ENCODE assay signal across 8 mouse cellular contexts in the genomic region with DNA sequence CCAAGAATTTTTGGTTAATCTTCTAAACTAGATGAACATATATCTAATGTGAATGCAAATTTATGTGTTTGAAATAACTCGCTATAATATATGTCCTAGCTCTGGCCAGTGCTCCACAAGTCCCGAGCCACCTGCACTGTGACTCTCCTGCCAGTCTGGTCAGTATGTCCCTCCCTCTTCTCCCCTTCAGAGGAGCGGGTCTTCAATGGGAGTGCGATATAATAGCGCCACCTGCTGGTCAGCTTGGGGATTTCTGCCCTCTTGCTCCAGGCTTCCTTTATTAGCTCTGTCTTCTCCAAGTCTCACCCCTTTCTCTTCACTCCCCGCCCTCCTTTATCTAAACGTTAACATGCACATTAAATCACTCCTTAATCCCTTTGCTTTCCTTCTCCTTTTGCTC. TPM values are rescaled to one million over a fixed set of nuclear protein-coding genes. Genes with fewer than 3 reads are reported as not detected.
DNase-seq lines count a peak whose midpoint lies in the region; ATAC-seq and TF ChIP-seq lines count a peak whose summit lies in the region.

No protein-coding gene starts in this region.

- no peak overlapping the region for H3K4me3 ChIP-seq in CH12.LX (replicated peaks in 1 of 3; ENCODE audit: low read depth in 2 of 3, low read length in 2 of 3, poor library complexity in 1 of 3)
- no peak overlapping the region for H3K4me3 ChIP-seq in forebrain, embryonic 11.5 days (ENCODE audit: low read depth, low read length)
- H3K4me3 ChIP-seq in lung, adult 2 months (replicated peaks; ENCODE audit: extremely low read depth, low read depth, low read length): no peak overlapping the region
- H3K4me3 ChIP-seq in olfactory bulb, adult 2 months (ENCODE audit: insufficient read depth, low read depth, low read length): no peak overlapping the region

- intact Hi-C loops in heart, postnatal 25 days (cut with DNase I): loop anchor here (1.0 to 5.0 kb wide), 3 partner anchors 51 to 121 kb away; a partner anchor contains a TSS

- TF ChIP-seq CTCF in CH12.LX (conservative IDR thresholded peaks at IDR 0.05 in 1 of 2, IDR thresholded peaks at IDR 0.05 in 1 of 2; ENCODE audit: low read depth in 2 of 2, low read length in 2 of 2): peak; percentile 98
- peak; percentile 99 for TF ChIP-seq CTCF in lung, adult 2 months (IDR thresholded peaks at IDR 0.05; ENCODE audit: insufficient read depth, low read length)
- peak; percentile 75 for TF ChIP-seq CTCF in olfactory bulb, adult 2 months (IDR thresholded peaks at IDR 0.05; ENCODE audit: insufficient read depth, low read depth, low read length)

- in situ Hi-C loops in CH12.LX (cut with MboI; ENCODE audit: low pct_ligation_motif_present, low pct_unique_long_range_greater_than_20kb, low sequenced_read_pairs): loop anchor here (5.0 to 10.0 kb wide), 2 partner anchors 111 to 266 kb away; no protein-coding TSS in a partner anchor

- peak overlapping the region; percentile 23; the same call in 1 of the 2 replicates for H3K9ac ChIP-seq in CH12.LX (ENCODE audit: insufficient read depth, low read depth)
- no peak overlapping the region for H3K9ac ChIP-seq in forebrain, embryonic 11.5 days (ENCODE audit: low read length)

- H3K4me2 ChIP-seq in CH12.LX (ENCODE audit: insufficient read depth, low read depth, poor library complexity, severe bottlenecking): 0 out of 2 replicates have a peak overlapping the region, but pooled peaks have one; percentile 14
- no peak overlapping the region for H3K4me2 ChIP-seq in forebrain, embryonic 11.5 days (ENCODE audit: low read depth, low read length, severe bottlenecking)

- TF ChIP-seq EP300 in CH12.LX (IDR thresholded peaks at IDR 0.05; ENCODE audit: low read length): no peak

- H3K4me1 ChIP-seq in CH12.LX (ENCODE audit: control insufficient read depth in 1 of 2, insufficient read depth in 2 of 2): peaks cover 13 to 35% of the 10 kb centered on the region in 2 experiments
- 0 out of 2 replicates have a peak, but pooled peaks cover 1% of the 10 kb centered on the region for H3K4me1 ChIP-seq in forebrain, embryonic 11.5 days (replicated peaks; ENCODE audit: control insufficient read depth, insufficient read depth, low read length)
- H3K4me1 ChIP-seq in lung, adult 2 months (ENCODE audit: control insufficient read depth, insufficient read depth, low read length): no peaks in the 10 kb centered on the region
- H3K4me1 ChIP-seq in olfactory bulb, adult 2 months (ENCODE audit: control insufficient read depth, insufficient read depth, low read length): no peaks in the 10 kb centered on the region

- 2% methylated on average over 7 of the region's 7 CpGs for WGBS in forebrain, embryonic 11.5 days
- under 1% methylated on average over 7 of the region's 7 CpGs for WGBS in large intestine, adult 2 months
- 2% methylated on average over 7 of the region's 7 CpGs for WGBS in lung, adult 2 months
- WGBS in olfactory bulb, adult 2 months: 3% methylated on average over 7 of the region's 7 CpGs

- no peaks in the 10 kb centered on the region for H3K36me3 ChIP-seq in CH12.LX (replicated peaks in 1 of 2; ENCODE audit: control insufficient read depth in 1 of 2, insufficient read depth in 1 of 2, low read length in 1 of 2)
- H3K36me3 ChIP-seq in forebrain, embryonic 11.5 days (ENCODE audit: control insufficient read depth, insufficient read depth, low read length): no peaks in the 10 kb centered on the region

- H3K9me3 ChIP-seq in CH12.LX (replicated peaks; ENCODE audit: low read length): no peaks in the 10 kb centered on the region
- H3K9me3 ChIP-seq in forebrain, embryonic 11.5 days (ENCODE audit: control insufficient read depth, low read length): no peaks in the 10 kb centered on the region

- TF ChIP-seq POLR2A in CH12.LX (IDR thresholded peaks at IDR 0.05; ENCODE audit: low read depth, low read length): no peak
- no peak for TF ChIP-seq POLR2A in lung, adult 2 months (IDR thresholded peaks at IDR 0.05; ENCODE audit: borderline replicate concordance, extremely low read depth, low read depth, low read length)
- no peak for TF ChIP-seq POLR2A in olfactory bulb, adult 2 months (IDR thresholded peaks at IDR 0.05; ENCODE audit: insufficient read depth, low read depth, low read length)

- no peaks in the 10 kb centered on the region for H3K79me2 ChIP-seq in CH12.LX (replicated peaks; ENCODE audit: control insufficient read depth, extremely low read depth, insufficient read depth, poor library complexity, severe bottlenecking)

- peak; percentile 81 for ATAC-seq in forebrain, embryonic 11.5 days (replicated peaks; ENCODE audit: low FRiP score)

- H3K27me3 ChIP-seq in CH12.LX (replicated peaks): no peaks in the 10 kb centered on the region
- H3K27me3 ChIP-seq in forebrain, embryonic 11.5 days (ENCODE audit: control insufficient read depth, insufficient read depth, low read length): no peaks in the 10 kb centered on the region

- dilution Hi-C loops in CH12.LX (cut with MboI; ENCODE audit: extremely low pct_ligation_motif_present, extremely low pct_unique_long_range_greater_than_20kb, low sequenced_read_pairs): no loop called here

- H3K27ac ChIP-seq in CH12.LX (ENCODE audit: insufficient read depth, low read depth): no peak overlapping the region
- H3K27ac ChIP-seq in forebrain, embryonic 11.5 days (ENCODE audit: low read depth, low read length): no peak overlapping the region
- no peak overlapping the region for H3K27ac ChIP-seq in olfactory bulb, adult 2 months (ENCODE audit: insufficient read depth, low read depth, low read length)

- peak; percentile 80 for DNase-seq in CH12.LX (ENCODE audit: extremely low read depth)
- peak; percentile 22 for DNase-seq in brain, embryonic 18.5 days (ENCODE audit: low read depth, low spot score)
- DNase-seq in forebrain, embryonic 11.5 days (ENCODE audit: low spot score): peak; percentile 92
- DNase-seq in heart, postnatal 25 days (ENCODE audit: low spot score): peak; percentile 48
- peak; percentile 11 for DNase-seq in large intestine, adult 2 months (ENCODE audit: low read depth, low spot score)
- peak; percentile 80 for DNase-seq in lung, adult 2 months
- peak; percentile 34 to 49 for DNase-seq in thymus, adult 18-20 months

- TF ChIP-seq RAD21 in CH12.LX (IDR thresholded peaks at IDR 0.05; ENCODE audit: low read depth, low read length): peak; percentile 97

TF ChIP-seq in CH12.LX, 34 proteins besides CTCF, POLR2A, EP300 and RAD21:
- TF ChIP-seq IRF4 (IDR thresholded peaks at IDR 0.05; ENCODE audit: low read depth, low read length): peak; percentile 60
- 0 out of 2 replicates have a peak, but pooled peaks have one; percentile 39 for TF ChIP-seq JUND (conservative IDR thresholded peaks at IDR 0.05; ENCODE audit: low read depth, low read length)
- no peak; the same call in 1 of the 2 replicates for TF ChIP-seq MEF2A (IDR thresholded peaks at IDR 0.05; ENCODE audit: borderline replicate concordance, low read depth, low read length)
- TF ChIP-seq MAZ (IDR thresholded peaks at IDR 0.05; ENCODE audit: low read depth, low read length): no peak
- TF ChIP-seq ZMIZ1 (IDR thresholded peaks at IDR 0.05; ENCODE audit: low read depth, low read length): no peak
- no peak for TF ChIP-seq USF1 (IDR thresholded peaks at IDR 0.05; ENCODE audit: low read depth, low read length)
- TF ChIP-seq SMC3 (IDR thresholded peaks at IDR 0.05; ENCODE audit: low read depth, low read length): peak; percentile 97
- TF ChIP-seq CHD2 (IDR thresholded peaks at IDR 0.05; ENCODE audit: low read length): no peak
- peak; percentile 34; the same call in 1 of the 2 replicates for TF ChIP-seq NELFE (IDR thresholded peaks at IDR 0.05; ENCODE audit: low read depth, low read length)
- TF ChIP-seq NRF1 (IDR thresholded peaks at IDR 0.05; ENCODE audit: low read depth, low read length): 0 out of 2 replicates have a peak, but pooled peaks have one; percentile 21
- TF ChIP-seq ZKSCAN1 (IDR thresholded peaks at IDR 0.05; ENCODE audit: borderline replicate concordance, low read depth, low read length): no peak
- peak; percentile 31; the same call in 1 of the 2 replicates for TF ChIP-seq BHLHE40 (IDR thresholded peaks at IDR 0.05; ENCODE audit: low read depth, low read length)
- no peak for TF ChIP-seq E2F4 (IDR thresholded peaks at IDR 0.05; ENCODE audit: insufficient replicate concordance, low read depth, low read length)
- no peak for TF ChIP-seq GABPA (IDR thresholded peaks at IDR 0.05; ENCODE audit: insufficient replicate concordance, low read depth, low read length)
- peak; percentile 88 for TF ChIP-seq ZC3H11A (IDR thresholded peaks at IDR 0.05; ENCODE audit: low read depth, low read length)

RNA-seq across cellular contexts. Expression of a gene that starts 51.6 kb away (rescaled TPM):
- total RNA-seq in CH12.LX (2012; rRNA removed): 86.1 and 97.2 TPM in 2 replicates
- 157 and 180 TPM in 2 replicates for total RNA-seq in CH12.LX (2014; rRNA removed)
- 121 and 125 TPM in 2 replicates for polyA plus RNA-seq in CH12.LX (2012; ENCODE audit: insufficient read length, low read depth)
- polyA plus RNA-seq in forebrain, embryonic 11.5 days (2014; fragmentation: Nextera tagmentation; extraction: Ambion mirVana): 192 and 209 TPM in 2 replicates
- 10 to 100 TPM; 91.6 to 92.5 TPM for total RNA-seq in heart, postnatal 25 days (2021)
- 3.5 and 3.9 TPM in 2 replicates for polyA plus RNA-seq in large intestine, adult 2 months (2012; rRNA removed)
- 22.0 and 41.7 TPM in 2 replicates for polyA plus RNA-seq in lung, adult 2 months (2012; rRNA removed)
- 148 TPM in 1 of 2 replicates, not detected in the other for polyA plus RNA-seq in olfactory bulb, adult 2 months (2012; ENCODE audit: insufficient read depth, insufficient read length, low replicate concordance, missing spikeins)

Comparison
In these comparisons a context has a peak if more than half of its experiments do, and no peak if none do; other contexts are left out.
1. DNase-seq: peak in every context shown above with its lines; median percentile 92 in forebrain, embryonic 11.5 days; 80 in CH12.LX; 80 in lung, adult 2 months; 48 in heart, postnatal 25 days; 42 in thymus, adult 18-20 months; 22 in brain, embryonic 18.5 days; 11 in large intestine, adult 2 months.